Mouse (Mus musculus) layer of hippocampus, postnatal 36 days (tissue): ENCODE measurements at regions not wholly inside any gene's neighbourhood (a gene's known extent, or its start where the extent isn't known, plus 50 kb on each side); places are given as distances from the start of the nearest gene placed in this dataset.
"Not testable (repeated sequence)": the region's sequence is repeated elsewhere in the genome, so short reads cannot be mapped to it uniquely, and the experiment has no call there.

Source experiments
- DNase-seq, 2 experiments: peaks; one replicate each; pipeline ENCODE4 v3.0.0; 2022

DNA sequence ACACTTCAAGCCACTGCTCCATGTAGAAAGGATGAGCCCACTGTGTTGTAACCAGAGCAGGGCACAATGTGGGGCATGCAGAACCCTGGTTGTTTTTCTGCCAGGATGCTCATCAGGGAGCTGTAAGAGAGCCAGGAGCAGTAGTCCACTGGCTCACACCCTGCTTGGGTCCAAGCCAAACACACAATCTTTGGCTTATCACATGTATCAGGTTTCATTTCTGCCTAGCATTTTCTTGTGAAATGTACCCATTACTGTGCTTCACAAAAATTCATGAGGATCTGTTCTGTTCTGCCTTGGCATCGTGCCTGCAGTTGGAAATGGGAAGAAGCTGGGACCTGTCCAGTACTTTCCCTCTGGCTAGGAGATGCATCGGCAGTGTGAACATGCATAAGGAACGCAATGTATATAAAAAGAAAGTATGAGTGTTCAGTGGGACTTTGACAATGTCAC is 491.6 kb upstream of the Igfbp3 start:
- DNase-seq, result no peak

DNA sequence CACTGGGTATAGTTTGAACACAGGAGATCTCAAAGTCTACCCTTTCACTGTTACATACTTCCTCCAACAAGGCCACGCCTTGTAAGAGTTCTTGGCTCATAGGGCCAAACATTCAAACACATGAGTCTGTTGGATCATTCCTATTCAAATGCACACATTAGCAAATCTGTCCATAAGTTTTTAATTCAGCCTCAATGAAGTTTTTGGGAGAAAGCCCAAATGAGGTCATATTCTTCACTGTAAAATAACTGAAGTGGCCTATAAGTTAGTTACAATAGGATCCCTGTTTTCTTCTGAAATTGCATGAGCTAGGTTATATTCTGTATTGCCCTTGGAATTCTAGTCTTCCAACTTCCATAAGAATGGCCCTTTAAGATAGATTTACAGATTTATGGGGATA is 483.9 kb upstream of the Igfbp3 start:
- no peak for DNase-seq

DNA sequence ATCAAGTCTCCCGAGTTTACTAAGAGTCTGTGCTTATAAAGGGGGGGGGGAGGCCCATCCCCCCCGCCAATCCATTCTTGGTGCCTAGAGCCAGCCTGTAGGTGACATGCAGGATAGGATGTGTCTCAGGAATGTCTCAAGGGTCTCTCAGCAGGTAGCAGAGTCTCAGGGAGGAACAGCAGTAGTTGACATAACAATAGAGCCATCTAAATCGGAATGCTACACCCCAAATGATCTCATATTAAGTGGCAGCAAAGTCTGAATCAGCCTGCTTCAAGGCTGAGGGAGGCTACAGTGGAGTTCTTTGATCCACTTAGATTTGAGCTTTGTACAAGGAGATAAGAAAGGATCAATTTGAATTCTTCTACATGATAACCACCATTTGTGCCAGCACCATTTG is 476.0 kb upstream of the Igfbp3 start:
- DNase-seq, result not testable (repeated sequence)

DNA sequence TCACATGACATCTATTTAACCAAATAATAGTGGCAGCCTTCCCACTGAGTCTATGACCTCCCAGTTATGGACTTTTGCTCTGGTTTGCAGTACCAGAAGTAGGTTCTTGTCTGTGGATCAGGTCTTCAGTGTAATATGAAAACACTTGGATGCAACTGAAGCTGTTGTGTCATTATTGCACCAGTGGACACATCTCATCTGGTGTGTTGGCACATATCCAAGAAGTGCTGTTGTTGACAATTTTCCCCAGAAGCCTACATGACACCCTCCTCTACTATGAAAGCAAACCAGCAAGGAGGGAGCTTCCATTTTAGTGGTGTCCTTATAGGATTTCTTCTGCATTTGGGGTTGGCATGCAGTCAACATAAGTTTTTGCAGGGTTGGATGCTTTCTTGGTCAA is 459.1 kb upstream of the Igfbp3 start:
- no peak for DNase-seq

DNA sequence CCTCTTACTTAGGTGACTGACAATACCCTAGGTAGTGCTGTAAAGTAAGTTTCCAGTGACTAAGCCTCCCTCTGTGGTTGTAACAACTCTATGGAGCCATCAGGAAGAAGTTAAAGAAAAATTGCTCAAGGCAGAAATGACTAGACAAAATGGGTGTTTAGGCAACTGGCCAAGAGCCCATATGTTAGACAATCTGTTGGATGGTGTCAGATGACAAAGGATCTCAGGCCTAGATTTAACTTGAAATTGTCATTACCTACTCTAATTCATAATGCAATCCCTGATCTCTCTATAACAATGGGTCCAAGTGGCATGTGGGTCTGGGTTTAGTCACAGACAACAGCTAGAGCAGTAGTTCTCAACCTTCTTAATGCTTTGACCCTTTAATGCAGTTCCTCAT is 416.9 kb upstream of the Igfbp3 start:
- peak in 1 of 2 experiments; percentile 6 for DNase-seq

DNA sequence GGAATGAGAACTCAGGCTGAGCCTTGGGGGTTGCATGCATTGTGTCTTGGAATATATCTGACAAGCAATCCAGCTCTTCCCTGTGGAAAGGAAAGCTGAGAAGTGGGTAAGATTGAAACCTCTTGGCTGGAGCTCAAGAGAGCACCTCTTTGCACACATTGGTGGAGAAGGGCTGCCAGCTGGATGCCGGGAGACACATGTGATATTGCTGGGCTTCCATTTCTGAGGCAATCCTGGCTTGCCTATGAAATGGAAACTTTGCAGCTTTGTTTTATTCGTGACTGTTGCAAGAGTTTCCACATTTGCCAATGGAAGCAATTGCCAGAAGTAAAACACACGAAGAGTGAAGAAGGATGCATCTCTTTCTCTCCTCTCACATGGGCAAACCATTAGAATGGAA is 411.5 kb upstream of the Igfbp3 start:
- no peak for DNase-seq

DNA sequence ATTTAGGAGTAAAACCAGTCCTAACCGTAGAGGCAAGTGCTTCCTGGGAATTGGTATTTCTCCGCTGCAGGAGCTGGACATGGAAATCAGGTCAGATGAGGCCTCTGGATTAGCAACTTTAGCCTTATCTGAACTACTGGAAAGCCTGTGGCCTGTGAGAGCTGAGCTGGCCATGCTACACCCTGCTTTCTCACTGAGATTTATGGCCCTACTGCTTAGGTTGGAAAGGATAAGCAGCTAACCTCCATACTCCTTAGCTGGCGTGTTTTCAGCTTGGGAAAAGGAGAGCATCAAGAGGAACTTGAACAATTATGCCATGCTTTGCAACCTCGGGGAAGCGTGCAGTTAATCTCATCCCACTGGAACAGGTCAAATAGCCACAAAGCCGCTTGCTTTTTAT is 406.6 kb upstream of the Igfbp3 start:
- no peak for DNase-seq

DNA sequence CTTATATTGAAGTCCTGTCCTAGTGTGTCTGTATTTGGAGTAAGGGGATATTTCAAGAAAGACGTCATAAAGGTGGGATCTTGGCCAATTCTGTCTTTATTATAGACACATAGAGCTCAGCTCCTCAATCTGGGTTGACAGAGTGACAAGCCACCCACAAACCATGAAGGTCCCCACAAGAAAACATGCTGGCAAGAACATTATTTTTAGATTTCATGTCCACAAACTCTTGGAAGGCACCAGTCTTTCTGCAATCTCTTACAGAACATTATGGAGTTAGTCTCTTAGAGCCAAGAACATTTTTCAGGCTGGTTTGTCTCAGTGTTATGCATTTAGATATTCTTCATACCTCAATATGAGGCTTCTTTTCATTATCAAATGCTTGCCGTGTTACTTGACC is 397.0 kb upstream of the Igfbp3 start:
- no peak for DNase-seq

DNA sequence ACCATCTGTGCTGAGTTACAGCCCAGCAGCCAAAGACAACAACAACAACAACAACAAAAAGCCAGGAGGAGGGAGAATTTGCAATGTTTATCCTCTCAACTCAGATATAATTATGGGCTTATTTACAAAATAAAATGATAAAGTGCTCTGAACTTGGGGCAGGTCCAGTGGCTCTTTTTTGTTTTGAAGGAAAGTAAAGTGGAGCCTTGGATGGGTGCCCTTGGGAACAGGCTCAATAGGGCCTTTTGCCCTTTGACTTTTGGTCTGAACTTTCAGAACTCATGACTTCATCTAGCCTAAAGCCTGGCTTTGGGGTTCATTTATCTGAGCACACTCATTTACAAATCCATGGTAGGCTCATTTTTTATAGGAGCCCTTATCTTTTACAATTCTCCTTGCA is 396.2 kb upstream of the Igfbp3 start:
- DNase-seq, result no peak

DNA sequence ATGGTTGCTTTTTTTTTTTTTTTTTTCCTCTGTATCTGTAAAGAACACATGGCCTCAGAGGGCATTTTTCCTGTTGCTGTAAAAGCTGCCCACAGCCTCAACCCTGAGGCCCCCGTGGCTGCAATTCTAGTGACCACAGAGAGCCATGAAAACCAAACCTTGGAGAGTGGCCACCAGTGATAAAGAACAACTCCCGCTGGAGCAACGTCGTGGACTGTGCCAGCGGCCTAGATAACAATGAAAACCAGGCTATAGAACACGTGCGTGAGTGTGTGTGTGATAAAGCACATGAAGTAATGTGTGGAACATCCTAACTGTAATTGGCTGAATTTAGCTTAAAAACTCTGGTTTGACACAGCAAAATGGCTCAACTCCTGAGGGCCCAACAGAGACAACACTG is 392.9 kb upstream of the Igfbp3 start:
- DNase-seq, result no peak

DNA sequence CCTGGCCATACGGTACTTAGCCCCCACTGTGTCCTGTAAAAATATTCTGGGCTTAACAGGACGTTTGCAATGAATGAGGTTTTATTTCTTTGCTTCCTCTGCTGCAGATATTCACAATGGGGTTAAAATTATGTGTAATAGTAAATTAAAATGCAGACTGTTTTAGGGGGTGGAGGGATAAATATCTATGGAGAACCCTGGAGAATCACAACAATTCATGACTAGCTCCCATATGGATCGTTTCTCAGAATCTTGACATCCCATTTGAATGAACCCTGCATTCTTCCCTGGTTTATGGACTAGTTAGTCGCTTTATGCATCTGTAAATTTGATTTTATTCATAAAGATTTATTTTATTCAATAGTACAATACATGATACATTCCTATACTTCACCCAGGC is 378.3 kb upstream of the Igfbp3 start:
- no peak for DNase-seq

DNA sequence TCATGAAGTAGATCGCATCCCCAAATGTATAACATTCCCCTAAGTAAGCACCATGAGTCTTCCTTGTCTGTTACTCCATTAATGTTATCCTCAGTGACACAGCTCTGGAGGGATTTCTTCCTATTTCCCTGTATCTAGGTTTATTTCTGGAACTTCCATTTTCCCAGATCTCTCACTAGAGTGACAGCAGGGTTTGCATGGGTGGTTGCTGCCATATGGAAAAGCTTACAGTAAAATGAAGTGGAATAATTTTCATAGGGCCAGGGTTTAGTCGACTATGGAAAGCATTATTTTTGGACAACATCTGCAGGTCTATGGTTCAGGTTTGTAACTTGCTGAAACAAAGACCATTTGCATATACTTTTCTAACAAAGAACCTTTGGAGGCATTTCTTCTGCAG is 369.6 kb upstream of the Igfbp3 start:
- DNase-seq, result peak; percentile 7 to 14

DNA sequence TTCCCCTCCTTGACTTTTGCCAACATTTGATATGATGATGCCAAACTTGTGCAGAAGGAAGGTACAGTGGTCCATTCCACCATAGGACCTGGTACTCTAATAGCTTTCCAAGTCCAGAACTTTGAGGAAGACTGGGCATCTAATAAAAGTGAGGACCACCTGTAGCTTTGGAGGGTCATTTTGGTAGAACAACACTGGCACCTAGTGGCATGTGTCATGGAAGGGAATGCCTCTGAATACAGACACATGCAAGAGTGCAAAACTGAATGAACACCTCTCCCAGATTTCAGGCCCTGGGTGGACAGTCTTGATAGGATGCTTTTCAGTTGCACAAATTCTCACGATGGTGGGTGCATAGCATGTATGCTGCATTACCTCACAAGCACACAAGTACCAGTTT is 354.8 kb upstream of the Igfbp3 start:
- DNase-seq, result peak; percentile 5 to 9

DNA sequence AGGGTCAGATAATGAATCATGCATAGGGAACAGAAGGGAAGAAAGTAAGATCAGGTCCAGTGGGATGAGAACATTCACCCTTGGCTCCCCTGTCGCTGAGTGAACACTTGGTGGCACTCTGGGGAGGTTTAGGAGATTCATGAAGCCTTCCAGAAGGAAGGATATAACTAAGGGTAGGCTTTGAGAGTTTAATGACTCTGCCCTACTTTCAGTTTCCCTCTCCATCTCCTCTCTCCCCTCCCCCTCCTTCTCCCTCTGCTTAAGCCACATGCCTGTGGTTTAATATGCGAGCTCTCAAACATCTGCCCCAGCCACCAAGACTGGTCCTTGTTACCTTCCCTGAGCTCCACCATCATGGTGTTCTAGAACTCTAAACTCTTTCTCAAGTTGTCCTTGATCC is 348.3 kb upstream of the Igfbp3 start:
- no peak for DNase-seq

DNA sequence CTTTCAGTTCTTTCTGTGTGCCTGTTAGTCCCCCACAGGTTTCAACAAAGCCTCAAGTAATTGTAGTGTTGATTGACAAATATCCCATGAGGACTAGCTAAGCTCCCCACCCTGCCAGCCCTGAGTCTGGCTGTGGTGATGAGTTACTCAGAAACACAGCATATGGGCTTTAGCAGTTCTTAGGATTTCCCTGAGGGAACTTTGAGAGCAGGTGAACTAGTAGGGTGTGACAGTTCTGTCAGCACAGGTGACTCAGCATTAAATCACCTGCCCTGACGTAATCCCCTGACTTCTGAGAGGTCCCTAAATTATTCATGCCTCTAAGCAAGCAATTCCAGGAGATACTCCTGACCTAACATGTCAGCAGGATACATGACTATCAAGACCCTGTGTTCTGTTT is 347.7 kb upstream of the Igfbp3 start:
- no peak for DNase-seq

DNA sequence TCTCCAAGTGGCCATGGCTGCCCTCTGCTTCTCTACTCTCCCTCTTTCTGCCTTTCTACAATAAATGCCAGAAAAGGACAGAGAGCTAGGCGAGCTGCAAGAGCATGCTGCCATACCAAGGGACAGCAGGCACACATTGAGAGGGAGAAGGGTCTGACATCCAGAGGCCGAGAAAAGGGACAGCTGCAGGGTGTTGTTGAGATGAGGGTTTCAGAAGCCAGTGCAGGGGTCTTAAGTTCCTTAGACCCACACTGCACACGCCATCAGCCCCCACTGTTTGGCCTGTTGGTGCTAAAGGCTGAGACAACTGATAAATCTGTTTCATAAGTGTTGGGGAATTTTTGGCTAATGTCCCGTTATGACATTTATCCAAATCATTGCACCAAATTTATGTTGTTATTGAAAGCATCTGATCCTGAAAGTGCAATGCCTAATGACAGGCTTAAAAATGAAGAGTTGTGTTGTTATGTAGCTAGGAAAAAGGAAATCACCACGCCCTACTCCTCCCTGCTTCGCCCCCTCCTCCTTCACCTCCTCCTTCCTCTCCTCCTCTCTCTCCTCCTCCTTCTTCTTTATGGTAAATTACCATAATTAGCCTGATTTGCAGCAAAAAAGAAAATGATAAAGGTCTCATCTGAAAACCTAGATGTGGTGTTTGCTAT is 342.0 kb upstream of the Igfbp3 start:
- DNase-seq, result peak in 1 of 2 experiments; percentile 5

DNA sequence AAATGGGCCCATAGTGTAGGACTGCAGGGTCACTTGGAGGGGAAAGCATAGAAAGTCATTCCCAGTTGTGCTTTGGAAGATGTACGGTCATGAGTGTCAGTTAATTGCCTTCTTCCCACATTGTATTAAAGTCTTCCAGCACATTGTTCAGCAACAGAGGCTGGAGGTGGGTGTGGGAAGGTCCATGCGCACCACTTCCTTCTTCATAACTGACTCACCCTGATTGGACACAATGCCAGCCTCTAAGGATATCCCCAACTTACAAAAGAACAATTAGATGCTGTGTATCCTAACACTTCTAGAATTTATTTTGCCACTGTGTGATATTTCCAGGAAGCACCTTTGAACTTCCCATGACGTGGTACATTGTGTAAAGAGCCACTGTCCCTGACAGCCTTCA is 338.4 kb upstream of the Igfbp3 start:
- no peak for DNase-seq

DNA sequence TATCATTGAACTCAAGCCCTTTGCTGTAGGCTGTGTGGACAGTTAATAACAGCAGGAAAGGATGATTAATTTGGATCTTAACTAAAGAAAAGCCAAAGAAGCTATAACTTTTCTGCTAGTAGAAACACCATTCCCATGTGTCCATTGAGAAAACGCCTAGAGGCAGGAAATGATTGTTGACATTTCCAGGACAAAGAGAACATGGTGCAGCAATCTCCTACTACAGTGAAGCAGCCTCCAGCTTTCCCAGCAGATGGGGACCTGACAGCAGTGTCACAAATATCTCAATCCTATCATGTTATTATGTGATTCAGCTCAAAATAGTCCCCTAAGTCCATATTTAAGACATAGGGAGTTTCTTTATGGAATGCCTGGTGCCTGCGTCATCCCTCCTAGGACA is 334.1 kb upstream of the Igfbp3 start:
- DNase-seq, result no peak

DNA sequence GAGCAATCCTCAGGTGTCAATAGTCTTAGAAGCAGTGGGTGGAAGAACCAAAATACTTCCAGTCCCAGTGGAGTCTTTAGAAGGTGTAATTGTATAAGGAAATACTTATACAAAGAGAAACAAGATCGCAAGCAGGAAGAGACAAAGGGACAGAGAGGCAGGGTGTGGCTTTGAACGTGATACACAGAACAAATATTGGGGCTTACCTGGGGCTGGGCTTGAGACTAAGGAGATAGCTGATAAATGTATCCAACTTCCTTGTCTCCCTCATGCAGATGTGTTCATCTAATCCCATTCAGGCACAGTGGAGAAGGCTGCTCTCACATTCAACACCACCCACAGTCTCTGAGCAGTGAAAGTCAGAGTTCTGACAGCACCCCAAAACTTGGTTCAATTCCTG is 331.9 kb upstream of the Igfbp3 start:
- DNase-seq, result no peak

DNA sequence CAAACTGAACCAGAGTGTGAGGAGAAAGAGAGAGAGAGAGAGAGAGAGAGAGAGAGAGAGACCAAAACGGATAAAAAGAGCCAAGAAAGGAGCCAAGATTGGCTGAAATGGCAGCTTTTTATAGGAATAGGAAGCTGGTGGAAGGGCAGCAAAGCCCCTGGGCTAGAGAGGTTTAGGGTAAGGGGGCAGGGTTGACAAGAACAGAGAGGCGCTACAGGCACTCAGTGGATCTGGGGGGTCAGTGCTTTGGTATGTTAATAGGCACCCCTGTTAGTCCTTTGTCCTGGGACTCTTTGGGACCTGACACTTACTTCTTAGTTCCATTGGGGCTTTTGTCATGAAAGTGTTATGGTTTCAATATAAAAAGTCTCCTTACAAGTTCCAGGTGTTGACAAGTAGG is 320.9 kb upstream of the Igfbp3 start:
- no peak for DNase-seq

DNA sequence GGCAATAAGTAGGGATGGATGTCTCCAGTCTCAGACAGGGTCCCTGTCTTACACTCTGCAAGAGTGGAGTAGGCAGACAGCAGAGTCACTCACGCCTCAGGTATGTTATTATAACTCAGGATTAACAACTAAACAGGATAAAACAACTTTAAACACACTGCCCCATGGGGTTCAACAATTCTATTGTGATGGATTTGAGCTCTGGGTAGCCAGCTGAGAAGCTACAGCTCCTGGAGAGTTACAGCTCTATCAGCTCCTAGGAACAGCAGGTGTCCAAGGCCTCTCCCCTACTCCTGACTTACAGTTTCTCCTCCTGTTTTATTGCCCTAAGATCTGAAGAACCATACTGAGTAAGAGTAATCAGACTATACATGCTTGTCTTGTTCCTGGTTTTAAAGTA is 319.6 kb upstream of the Igfbp3 start:
- DNase-seq, result no peak

DNA sequence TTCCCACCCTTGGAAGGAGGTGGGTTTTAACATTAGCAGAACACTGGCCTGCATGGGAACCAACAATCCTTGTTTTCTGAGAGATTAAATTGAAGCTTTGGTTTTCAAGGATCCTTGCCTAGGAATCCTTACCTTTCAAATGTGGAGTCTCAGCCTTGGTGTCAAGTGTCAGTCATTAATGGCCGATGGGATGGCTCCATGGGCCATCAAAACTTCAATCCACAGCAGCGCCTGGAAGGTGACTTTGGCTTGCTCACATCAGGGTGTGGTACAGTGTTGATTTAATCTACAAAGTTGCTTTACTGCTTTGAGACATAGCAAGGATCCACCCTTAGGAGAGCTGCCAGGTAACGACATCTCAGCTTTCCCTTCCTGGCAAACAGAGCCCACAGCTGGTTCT is 318.1 kb upstream of the Igfbp3 start:
- no peak for DNase-seq

DNA sequence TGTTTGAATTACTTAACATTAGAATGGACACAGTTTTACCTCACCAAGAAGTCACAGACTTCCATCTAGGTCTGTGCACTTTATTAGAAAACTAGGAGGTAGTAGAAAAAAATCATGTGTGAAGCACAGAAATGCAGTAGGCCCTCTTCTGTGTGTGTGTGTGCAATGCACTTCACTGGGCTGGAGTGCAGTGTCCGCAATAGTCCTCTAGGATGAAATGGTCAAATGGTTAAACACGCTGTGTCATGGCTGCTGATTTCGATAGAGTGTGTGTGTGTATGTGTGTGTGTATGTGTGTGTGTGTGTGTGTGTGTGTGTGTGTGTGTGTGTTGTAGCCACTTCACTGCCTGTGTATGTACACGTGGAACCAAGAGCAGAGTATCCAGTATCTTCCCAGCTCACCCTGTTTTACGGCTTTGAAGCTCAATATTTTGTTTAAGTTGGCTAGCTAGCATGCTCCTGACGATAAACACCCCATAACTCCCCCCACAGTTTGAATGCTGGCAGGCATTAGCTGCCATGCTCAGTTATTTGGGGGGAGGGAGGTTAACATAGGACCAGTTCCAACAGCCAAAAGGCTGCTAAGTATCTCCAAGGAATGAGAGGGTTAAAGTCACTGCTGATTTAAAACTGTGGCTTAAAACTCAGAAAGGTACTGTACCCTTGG is 316.9 kb upstream of the Igfbp3 start:
- no peak for DNase-seq

DNA sequence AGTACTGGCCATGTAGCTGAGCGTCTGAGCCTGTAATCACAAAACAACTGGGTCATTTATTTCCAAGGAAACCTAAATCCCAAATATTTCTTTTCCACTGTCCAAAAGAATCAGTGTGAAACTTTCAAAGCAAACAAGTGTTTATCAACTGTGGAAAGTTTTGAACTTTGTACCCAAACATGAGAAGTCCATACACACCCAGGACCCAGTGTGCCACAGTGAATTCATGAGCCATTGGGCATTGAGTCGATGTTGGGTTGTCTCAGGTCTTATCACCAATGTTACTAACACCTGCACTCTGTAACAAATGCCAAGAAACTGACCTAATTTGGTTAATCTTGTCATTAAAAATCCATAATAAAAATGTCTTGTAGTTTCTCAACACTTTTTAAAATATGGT is 305.8 kb upstream of the Igfbp3 start:
- DNase-seq, result no peak

DNA sequence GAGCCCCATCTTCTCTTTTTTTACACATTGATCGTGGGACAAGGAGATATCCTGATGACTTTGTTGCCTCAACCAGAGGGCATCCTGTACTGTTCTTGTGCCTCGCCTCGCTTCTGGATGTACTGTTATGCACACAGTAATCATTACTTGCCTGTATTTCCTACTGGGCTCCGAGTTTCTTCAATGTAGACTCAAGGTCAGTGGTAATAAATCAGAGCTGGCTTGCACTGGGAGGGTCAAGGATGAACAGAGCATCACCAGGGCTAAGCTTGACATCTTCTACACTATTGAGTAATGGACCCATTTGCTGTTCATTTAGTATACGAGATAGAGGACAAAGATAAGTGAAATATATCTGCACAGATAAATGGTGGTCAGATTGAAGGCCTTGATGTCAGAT is 295.1 kb upstream of the Igfbp3 start:
- no peak for DNase-seq
